Mouse (Mus musculus) heart, embryonic 10.5 days (tissue): Measurements from ENCODE around the gene Sept1. TPM values are rescaled to one million over a fixed set of nuclear protein-coding genes. Genes with fewer than 3 reads are reported as not detected.

Experiments used
- DNase-seq: peaks from one replicate; pipeline ENCODE4 v3.0.0-alpha.2; 2017; ENCODE audit warnings: low spot score
- H3K27ac ChIP-seq: fragments of 300-500 bp; sonication (generic); 2 replicates; pipeline ENCODE4 v1.5.1; 2016; ENCODE audit warnings: mild to moderate bottlenecking
- H3K27me3 ChIP-seq: fragments of 300-500 bp; sonication (generic); 2 replicates; pipeline ENCODE4 v1.6.1; 2016; ENCODE audit warnings: mild to moderate bottlenecking; ENCODE audit not compliant: poor library complexity, insufficient read depth, severe bottlenecking
- H3K36me3 ChIP-seq: fragments of 300-500 bp; sonication (generic); 2 replicates; pipeline ENCODE4 v1.6.1; 2016; ENCODE audit warnings: mild to moderate bottlenecking, moderate library complexity
- H3K4me1 ChIP-seq: fragments of 300-500 bp; sonication (generic); 2 replicates; pipeline ENCODE4 v1.6.1; 2016; ENCODE audit warnings: mild to moderate bottlenecking
- H3K4me3 ChIP-seq: fragments of 300-500 bp; sonication (generic); 2 replicates; pipeline ENCODE4 v1.5.1; 2016; ENCODE audit warnings: mild to moderate bottlenecking, moderate library complexity
- H3K9me3 ChIP-seq: fragments of 300-500 bp; sonication (generic); 2 replicates; pipeline ENCODE4 v1.6.1; 2016; ENCODE audit warnings: mild to moderate bottlenecking, moderate library complexity
- WGBS: fragments of 180-500 bp; shearing (Covaris S2); methylation state at CpG from one replicate; pipeline ENCODE4 v1.1.7; 2016; 5-methylcytosine and 5-hydroxymethylcytosine counted together
- polyA plus RNA-seq: library from polyadenylated mRNA; unstranded; fragments of >200 nt; fragmentation: Nextera tagmentation; extraction: Ambion mirVana; gene quantifications from 2 replicates; pipeline ENCODE4 v1.2.1, GENCODE M21; 2016

Sept1 gene
- polyA plus RNA-seq, 1 experiment from 2014 or later: 25.4 TPM

- Histone ChIP-seq H3K36me3 (peaks cover 32% of the 10 kb centered on the region; the same call in 1 of the 2 replicates), H3K4me1 (peaks cover 34% of the 10 kb centered on the region), H3K9me3 (no peaks in the 10 kb centered on the region), H3K27me3 (no peaks in the 10 kb centered on the region), H3K4me3 (peak overlapping the region; percentile 89), H3K27ac (peak overlapping the region; percentile 97)
- 15% methylated on average over 31 of the region's 33 CpGs for WGBS
- DNase-seq: no peak
These were observed 12.0 kb upstream of the Sept1 start for GRCm38 (mm10) chr7:127244658-127245510.

GRCm38 (mm10) chr7:127243870-127244657 is 11.1 kb upstream of the Sept1 start, which contains the start of gene Zfp771:
Gene Zfp771, plus strand, starts transcription at chr7:127244274.
- H3K27me3 ChIP-seq: no peaks in the 10 kb centered on the region
- peak; percentile 97 for DNase-seq
- peak within 1 kb of the TSS; percentile 97 for H3K27ac ChIP-seq
- peak within 1 kb of the TSS; percentile 89 for H3K4me3 ChIP-seq
- H3K4me1 ChIP-seq: peaks cover 34% of the 10 kb centered on the region
- peaks cover 25% of the 10 kb centered on the region; the same call in 1 of the 2 replicates for H3K36me3 ChIP-seq
- 1% methylated on average over 56 of the region's 56 CpGs for WGBS
- no peaks in the 10 kb centered on the region for H3K9me3 ChIP-seq

- DNase-seq: no peak
- Histone ChIP-seq H3K27me3 (no peaks in the 10 kb centered on the region), H3K36me3 (peaks cover 32% of the 10 kb centered on the region), H3K4me1 (peaks cover 34% of the 10 kb centered on the region), H3K27ac (peak overlapping the region; percentile 97), H3K9me3 (no peaks in the 10 kb centered on the region), H3K4me3 (peak overlapping the region; percentile 89)
- WGBS: 31% methylated on average over 2 of the region's 2 CpGs
These were observed 10.5 kb upstream of the Sept1 start for GRCm38 (mm10) chr7:127243361-127243867.

GRCm38 (mm10) chr7:127234777-127235176 is 1.8 kb upstream of the Sept1 start:
- no peaks in the 10 kb centered on the region for H3K9me3 ChIP-seq
- no peaks in the 10 kb centered on the region for H3K27me3 ChIP-seq
- no peak overlapping the region for H3K27ac ChIP-seq
- DNase-seq: no peak
- peak overlapping the region; percentile 94; the same call in 1 of the 2 replicates for H3K4me3 ChIP-seq
- peaks cover 29% of the 10 kb centered on the region for H3K4me1 ChIP-seq
- WGBS: 94% methylated on average over 2 of the region's 2 CpGs
- peaks cover 61% of the 10 kb centered on the region for H3K36me3 ChIP-seq

GRCm38 (mm10) chr7:127233765-127234164 is 835 bp upstream of the Sept1 start:
- peaks cover 31% of the 10 kb centered on the region for H3K4me1 ChIP-seq
- H3K36me3 ChIP-seq: peaks cover 67% of the 10 kb centered on the region
- DNase-seq: no peak
- H3K4me3 ChIP-seq: peak overlapping the region; percentile 94
- WGBS: 5% methylated on average over 9 of the region's 9 CpGs
- peak overlapping the region; percentile 98 for H3K27ac ChIP-seq
- H3K27me3 ChIP-seq: no peaks in the 10 kb centered on the region
- no peaks in the 10 kb centered on the region for H3K9me3 ChIP-seq

- Histone ChIP-seq H3K9me3 (no peaks in the 10 kb centered on the region), H3K4me3 (peak overlapping the region; percentile 94), H3K4me1 (peaks cover 31% of the 10 kb centered on the region), H3K27me3 (no peaks in the 10 kb centered on the region), H3K27ac (peak overlapping the region; percentile 98), H3K36me3 (peaks cover 65% of the 10 kb centered on the region)
- under 1% methylated on average over 27 of the region's 27 CpGs for WGBS
- DNase-seq: peak; percentile 87
These were observed 429 bp upstream of the Sept1 start for GRCm38 (mm10) chr7:127233368-127233749.

- Histone ChIP-seq H3K4me3 (peak overlapping the region; percentile 94), H3K9me3 (no peaks in the 10 kb centered on the region), H3K4me1 (peaks cover 31% of the 10 kb centered on the region), H3K36me3 (peaks cover 51% of the 10 kb centered on the region), H3K27ac (peak overlapping the region; percentile 98), H3K27me3 (no peaks in the 10 kb centered on the region)
- no peak for DNase-seq
- 13% methylated on average over 20 of the region's 20 CpGs for WGBS
These were observed 906 bp downstream of the Sept1 start for GRCm38 (mm10) chr7:127231826-127232621.

GRCm38 (mm10) chr7:127231376-127231775 is 1.6 kb downstream of the Sept1 start:
- 83% methylated on average over 3 of the region's 3 CpGs for WGBS
- Histone ChIP-seq H3K27ac (peak overlapping the region; percentile 98), H3K36me3 (peaks cover 45% of the 10 kb centered on the region)

GRCm38 (mm10) chr7:127228615-127229303 is 4.2 kb downstream of the Sept1 start:
- no peak overlapping the region for H3K4me3 ChIP-seq
- no peaks in the 10 kb centered on the region for H3K9me3 ChIP-seq
- no peak overlapping the region for H3K27ac ChIP-seq
- peaks cover 28% of the 10 kb centered on the region for H3K36me3 ChIP-seq
- H3K4me1 ChIP-seq: peaks cover 30% of the 10 kb centered on the region
- peak; percentile 90 for DNase-seq
- WGBS: 63% methylated on average over 4 of the region's 4 CpGs
- H3K27me3 ChIP-seq: no peaks in the 10 kb centered on the region

More at GRCm38 (mm10) chr7:127231376-127231775, 1.6 kb downstream of the Sept1 start:
- Histone ChIP-seq H3K4me3 (peak overlapping the region; percentile 94), H3K9me3 (no peaks in the 10 kb centered on the region), H3K4me1 (peaks cover 31% of the 10 kb centered on the region), H3K27me3 (no peaks in the 10 kb centered on the region)
- no peak for DNase-seq

GRCm38 (mm10) chr7:127225147-127225995 is 7.6 kb downstream of the Sept1 start:
- no peaks in the 10 kb centered on the region for H3K27me3 ChIP-seq
- H3K4me3 ChIP-seq: no peak overlapping the region
- H3K4me1 ChIP-seq: peaks cover 15% of the 10 kb centered on the region
- H3K9me3 ChIP-seq: no peaks in the 10 kb centered on the region
- H3K36me3 ChIP-seq: peaks cover 17% of the 10 kb centered on the region
- peak; percentile 76 for DNase-seq
- 67% methylated on average over 11 of the region's 11 CpGs for WGBS
- peak overlapping the region; percentile 49; the same call in 1 of the 2 replicates for H3K27ac ChIP-seq

GRCm38 (mm10) chr7:127224616-127225015 is 8.3 kb downstream of the Sept1 start:
- Histone ChIP-seq H3K27ac (no peak overlapping the region), H3K36me3 (peaks cover 11% of the 10 kb centered on the region), H3K4me1 (peaks cover 8% of the 10 kb centered on the region; the same call in 1 of the 2 replicates), H3K27me3 (no peaks in the 10 kb centered on the region), H3K9me3 (no peaks in the 10 kb centered on the region), H3K4me3 (no peak overlapping the region)
- 88% methylated on average over 6 of the region's 6 CpGs for WGBS
- DNase-seq: no peak
